ENCODE assay signal across 26 mouse cellular contexts in genomic region chr5:65151767-65152166, GRCm38 (mm10). TPM values are rescaled to one million over a fixed set of nuclear protein-coding genes. Genes with fewer than 3 reads are reported as not detected.
DNase-seq lines count a peak whose midpoint lies in the region; ATAC-seq lines count a peak whose summit lies in the region.
"Had no signal": no experiment of that assay in that cellular context is flagged by ENCODE, and none has a peak within 500 bp of the region (broad histone marks: within the 10 kb centered on the region; RNA-seq: fewer than 3 reads in every experiment).

No protein-coding gene starts in this region.

- H3K4me2 ChIP-seq in forebrain, embryonic 14.5 days (ENCODE audit: low read length), result no peak overlapping the region
- H3K4me2 ChIP-seq in midbrain, embryonic 13.5 days (replicated peaks), result no peak overlapping the region
- no peak overlapping the region for H3K4me2 ChIP-seq in midbrain, embryonic 15.5 days
- H3K4me2 ChIP-seq in intestine, embryonic 16.5 days (ENCODE audit: low read depth, low read length), result no peak overlapping the region
- H3K4me2 ChIP-seq: embryonic facial prominence, embryonic 12.5 days; forebrain, embryonic 12.5 days; forebrain, embryonic 15.5 days had no signal

- peaks cover 67% of the 10 kb centered on the region for H3K36me3 ChIP-seq in forebrain, embryonic 10.5 days (replicated peaks)
- peaks cover 70% of the 10 kb centered on the region for H3K36me3 ChIP-seq in forebrain, embryonic 14.5 days (ENCODE audit: control insufficient read depth, insufficient read depth, low read length)
- H3K36me3 ChIP-seq in heart, embryonic 10.5 days, result peaks cover 20% of the 10 kb centered on the region
- peaks cover 62% of the 10 kb centered on the region for H3K36me3 ChIP-seq in midbrain, embryonic 13.5 days
- H3K36me3 ChIP-seq in midbrain, embryonic 15.5 days (replicated peaks), result peaks cover 12% of the 10 kb centered on the region; the same call in 1 of the 2 replicates
- H3K36me3 ChIP-seq in limb, embryonic 10.5 days, result peaks cover 30% of the 10 kb centered on the region
- H3K36me3 ChIP-seq in intestine, embryonic 16.5 days (ENCODE audit: control insufficient read depth, insufficient read depth, low read length), result 0 out of 2 replicates have a peak, but pooled peaks cover 2% of the 10 kb centered on the region
- H3K36me3 ChIP-seq: G1E had no signal

- WGBS in forebrain, embryonic 10.5 days, result 82% methylated on average over 5 of the region's 5 CpGs
- WGBS in forebrain, embryonic 14.5 days, result 80% methylated on average over 5 of the region's 5 CpGs
- 56% methylated on average over 5 of the region's 5 CpGs for WGBS in heart, embryonic 10.5 days
- WGBS in midbrain, embryonic 13.5 days, result 73% methylated on average over 5 of the region's 5 CpGs
- WGBS in midbrain, embryonic 15.5 days, result 90% methylated on average over 5 of the region's 5 CpGs
- 87% methylated on average over 5 of the region's 5 CpGs for WGBS in limb, embryonic 10.5 days
- 87% methylated on average over 5 of the region's 5 CpGs for WGBS in intestine, embryonic 16.5 days

- ATAC-seq in forebrain, embryonic 14.5 days, result no peak
- ATAC-seq in midbrain, embryonic 13.5 days, result 0 out of 2 replicates have a peak, but pooled peaks have one; percentile 11
- no peak for ATAC-seq in midbrain, embryonic 15.5 days (replicated peaks)
- no peak for ATAC-seq in intestine, embryonic 16.5 days
- ATAC-seq: activated CD4-positive, CD25-positive, alpha-beta regulatory T cell, adult 4 months; CD4-positive, CD25-positive, alpha-beta regulatory T cell, adult 4 months; forebrain, embryonic 15.5 days; Patski had no signal

- H3K4me3 ChIP-seq in forebrain, embryonic 10.5 days, result no peak overlapping the region
- no peak overlapping the region for H3K4me3 ChIP-seq in forebrain, embryonic 14.5 days (ENCODE audit: low read depth, low read length)
- H3K4me3 ChIP-seq in heart, embryonic 10.5 days, result no peak overlapping the region
- H3K4me3 ChIP-seq in midbrain, embryonic 13.5 days (replicated peaks), result no peak overlapping the region
- no peak overlapping the region for H3K4me3 ChIP-seq in midbrain, embryonic 15.5 days
- no peak overlapping the region for H3K4me3 ChIP-seq in limb, embryonic 10.5 days
- H3K4me3 ChIP-seq in intestine, embryonic 16.5 days (ENCODE audit: low read length), result no peak overlapping the region
- H3K4me3 ChIP-seq: embryonic facial prominence, embryonic 10.5 days; embryonic facial prominence, embryonic 12.5 days; forebrain, embryonic 12.5 days; forebrain, embryonic 15.5 days had no signal

- no peak overlapping the region for H3K9ac ChIP-seq in forebrain, embryonic 14.5 days (ENCODE audit: low read length)
- H3K9ac ChIP-seq in midbrain, embryonic 13.5 days (replicated peaks), result no peak overlapping the region
- no peak overlapping the region for H3K9ac ChIP-seq in midbrain, embryonic 15.5 days
- no peak overlapping the region for H3K9ac ChIP-seq in intestine, embryonic 16.5 days (ENCODE audit: low read depth, low read length)
- H3K9ac ChIP-seq: embryonic facial prominence, embryonic 12.5 days; forebrain, embryonic 12.5 days; forebrain, embryonic 15.5 days had no signal

- no peaks in the 10 kb centered on the region for H3K27me3 ChIP-seq in forebrain, embryonic 10.5 days (ENCODE audit: poor library complexity, severe bottlenecking)
- H3K27me3 ChIP-seq in forebrain, embryonic 14.5 days (replicated peaks; ENCODE audit: control insufficient read depth, insufficient read depth, low read length), result no peaks in the 10 kb centered on the region
- no peaks in the 10 kb centered on the region for H3K27me3 ChIP-seq in heart, embryonic 10.5 days (ENCODE audit: insufficient read depth, poor library complexity, severe bottlenecking)
- no peaks in the 10 kb centered on the region for H3K27me3 ChIP-seq in midbrain, embryonic 13.5 days
- H3K27me3 ChIP-seq in midbrain, embryonic 15.5 days (replicated peaks), result no peaks in the 10 kb centered on the region
- no peaks in the 10 kb centered on the region for H3K27me3 ChIP-seq in limb, embryonic 10.5 days (ENCODE audit: low read depth, poor library complexity, severe bottlenecking)
- H3K27me3 ChIP-seq in intestine, embryonic 16.5 days (replicated peaks; ENCODE audit: control insufficient read depth, insufficient read depth, low read length), result no peaks in the 10 kb centered on the region
- H3K27me3 ChIP-seq: CH12.LX; embryonic facial prominence, embryonic 12.5 days; forebrain, embryonic 12.5 days; forebrain, embryonic 15.5 days; Patski had no signal

- peak overlapping the region; percentile 44; the same call in 1 of the 2 replicates for H3K27ac ChIP-seq in forebrain, embryonic 10.5 days
- no peak overlapping the region for H3K27ac ChIP-seq in forebrain, embryonic 14.5 days (ENCODE audit: low read depth, low read length)
- H3K27ac ChIP-seq in heart, embryonic 10.5 days, result no peak overlapping the region
- H3K27ac ChIP-seq in midbrain, embryonic 13.5 days, result no peak overlapping the region
- no peak overlapping the region for H3K27ac ChIP-seq in midbrain, embryonic 15.5 days
- 0 out of 2 replicates have a peak overlapping the region, but pooled peaks have one; percentile 19 for H3K27ac ChIP-seq in limb, embryonic 10.5 days
- no peak overlapping the region for H3K27ac ChIP-seq in intestine, embryonic 16.5 days (ENCODE audit: low read length)
- H3K27ac ChIP-seq: embryonic facial prominence, embryonic 10.5 days; embryonic facial prominence, embryonic 12.5 days; forebrain, embryonic 12.5 days; forebrain, embryonic 15.5 days had no signal

- no peak for DNase-seq in forebrain, embryonic 10.5 days (ENCODE audit: extremely low spot score, low spot score)
- DNase-seq in forebrain, embryonic 14.5 days (ENCODE audit: low spot score), result no peak
- DNase-seq in heart, embryonic 10.5 days (ENCODE audit: low spot score), result peak; percentile 74
- DNase-seq in heart, postnatal 10 days, result no peak
- no peak for DNase-seq in limb, embryonic 10.5 days (ENCODE audit: low spot score)
- DNase-seq: adrenal gland, adult 8-10 months; adrenal gland, postnatal 14 days; adrenal gland, postnatal 36 days; B cell, adult 2 months; cerebellum, adult 11-12 months; cerebellum, adult 2 months; cerebellum, adult 9-10 months; cerebellum, postnatal 10 days; cerebellum, postnatal 25 days had no signal

- intact Hi-C loops in heart, postnatal 10 days (cut with DNase I), result no loop called here

- no peaks in the 10 kb centered on the region for H3K9me3 ChIP-seq in forebrain, embryonic 10.5 days
- H3K9me3 ChIP-seq in forebrain, embryonic 14.5 days (replicated peaks; ENCODE audit: control insufficient read depth, low read length), result 0 out of 2 replicates have a peak, but pooled peaks cover 1% of the 10 kb centered on the region
- no peaks in the 10 kb centered on the region for H3K9me3 ChIP-seq in heart, embryonic 10.5 days
- no peaks in the 10 kb centered on the region for H3K9me3 ChIP-seq in midbrain, embryonic 13.5 days
- H3K9me3 ChIP-seq in midbrain, embryonic 15.5 days, result no peaks in the 10 kb centered on the region
- no peaks in the 10 kb centered on the region for H3K9me3 ChIP-seq in limb, embryonic 10.5 days (replicated peaks)
- no peaks in the 10 kb centered on the region for H3K9me3 ChIP-seq in intestine, embryonic 16.5 days (ENCODE audit: control insufficient read depth, low read length)
- H3K9me3 ChIP-seq: embryonic facial prominence, embryonic 10.5 days; forebrain, embryonic 12.5 days; forebrain, embryonic 15.5 days; G1E had no signal

- no peaks in the 10 kb centered on the region for H3K4me1 ChIP-seq in forebrain, embryonic 10.5 days
- no peaks in the 10 kb centered on the region for H3K4me1 ChIP-seq in forebrain, embryonic 14.5 days (ENCODE audit: control insufficient read depth, insufficient read depth, low read length)
- H3K4me1 ChIP-seq in heart, embryonic 10.5 days, result peaks cover 5% of the 10 kb centered on the region
- H3K4me1 ChIP-seq in midbrain, embryonic 13.5 days (replicated peaks), result no peaks in the 10 kb centered on the region
- H3K4me1 ChIP-seq in midbrain, embryonic 15.5 days, result no peaks in the 10 kb centered on the region
- H3K4me1 ChIP-seq in limb, embryonic 10.5 days, result peaks cover 5% of the 10 kb centered on the region; the same call in 1 of the 2 replicates
- no peaks in the 10 kb centered on the region for H3K4me1 ChIP-seq in intestine, embryonic 16.5 days (ENCODE audit: control insufficient read depth, insufficient read depth, low read length)
- H3K4me1 ChIP-seq: embryonic facial prominence, embryonic 10.5 days; embryonic facial prominence, embryonic 12.5 days; forebrain, embryonic 12.5 days; forebrain, embryonic 15.5 days had no signal

RNA-seq across cellular contexts. Expression of gene Klhl5, which starts 44.4 kb away (rescaled TPM):
- polyA plus RNA-seq in forebrain, embryonic 10.5 days (2016; fragmentation: Nextera tagmentation; extraction: Ambion mirVana), result 21.5 and 21.8 TPM in 2 replicates
- polyA plus RNA-seq in forebrain, embryonic 14.5 days (2014; fragmentation: Nextera tagmentation; extraction: Ambion mirVana), result 42.3 and 47.0 TPM in 2 replicates
- polyA plus RNA-seq in heart, embryonic 10.5 days (2016; fragmentation: Nextera tagmentation; extraction: Ambion mirVana), result 12.9 and 13.0 TPM in 2 replicates
- total RNA-seq in heart, postnatal 10 days (2021), result 10 to 100 TPM; 20.8 to 21.1 TPM
- polyA plus RNA-seq in midbrain, embryonic 13.5 days (2015; fragmentation: Nextera tagmentation; extraction: Ambion mirVana), result 42.3 and 46.7 TPM in 2 replicates
- 51.9 and 53.0 TPM in 2 replicates for polyA plus RNA-seq in midbrain, embryonic 15.5 days (2015; fragmentation: Nextera tagmentation; extraction: Ambion mirVana)
- polyA plus RNA-seq in limb, embryonic 10.5 days (2016; fragmentation: Nextera tagmentation; extraction: Ambion mirVana), result 12.7 and 13.0 TPM in 2 replicates
- polyA plus RNA-seq in intestine, embryonic 16.5 days (2015; fragmentation: Nextera tagmentation; extraction: Ambion mirVana), result 4.0 and 8.3 TPM in 2 replicates

RNA-seq across cellular contexts. Expression of gene Wdr19, which starts 47.7 kb away (rescaled TPM):
- 12.8 and 13.7 TPM in 2 replicates for polyA plus RNA-seq in forebrain, embryonic 10.5 days (2016; fragmentation: Nextera tagmentation; extraction: Ambion mirVana)
- polyA plus RNA-seq in forebrain, embryonic 14.5 days (2014; fragmentation: Nextera tagmentation; extraction: Ambion mirVana), result 10.3 and 10.4 TPM in 2 replicates
- polyA plus RNA-seq in heart, embryonic 10.5 days (2016; fragmentation: Nextera tagmentation; extraction: Ambion mirVana), result 7.3 and 8.4 TPM in 2 replicates
- 1 to 10 TPM; 2.6 to 3.0 TPM for total RNA-seq in heart, postnatal 10 days (2021)
- polyA plus RNA-seq in midbrain, embryonic 13.5 days (2015; fragmentation: Nextera tagmentation; extraction: Ambion mirVana), result 13.4 and 13.8 TPM in 2 replicates
- 12.7 and 15.2 TPM in 2 replicates for polyA plus RNA-seq in midbrain, embryonic 15.5 days (2015; fragmentation: Nextera tagmentation; extraction: Ambion mirVana)
- 7.3 and 11.0 TPM in 2 replicates for polyA plus RNA-seq in limb, embryonic 10.5 days (2016; fragmentation: Nextera tagmentation; extraction: Ambion mirVana)
- 4.3 and 4.5 TPM in 2 replicates for polyA plus RNA-seq in intestine, embryonic 16.5 days (2015; fragmentation: Nextera tagmentation; extraction: Ambion mirVana)

RNA-seq across cellular contexts. Expression of gene Tmem156, which starts 59.8 kb away (rescaled TPM):
- not detected in 2 replicates for polyA plus RNA-seq in forebrain, embryonic 10.5 days (2016; fragmentation: Nextera tagmentation; extraction: Ambion mirVana)
- 0.10 and 0.22 TPM in 2 replicates for polyA plus RNA-seq in forebrain, embryonic 14.5 days (2014; fragmentation: Nextera tagmentation; extraction: Ambion mirVana)
- 0.12 and 0.13 TPM in 2 replicates for polyA plus RNA-seq in heart, embryonic 10.5 days (2016; fragmentation: Nextera tagmentation; extraction: Ambion mirVana)
- under 1 TPM in 1 of 2 experiments, not detected in 1; 0.29 TPM for total RNA-seq in heart, postnatal 10 days (2021)
- polyA plus RNA-seq in midbrain, embryonic 13.5 days (2015; fragmentation: Nextera tagmentation; extraction: Ambion mirVana), result not detected in 2 replicates
- 0.11 and 0.22 TPM in 2 replicates for polyA plus RNA-seq in midbrain, embryonic 15.5 days (2015; fragmentation: Nextera tagmentation; extraction: Ambion mirVana)
- polyA plus RNA-seq in limb, embryonic 10.5 days (2016; fragmentation: Nextera tagmentation; extraction: Ambion mirVana), result 0.23 TPM in 1 of 2 replicates, not detected in the other
- polyA plus RNA-seq in intestine, embryonic 16.5 days (2015; fragmentation: Nextera tagmentation; extraction: Ambion mirVana), result 1.5 and 2.1 TPM in 2 replicates
- total RNA-seq: adrenal gland, postnatal 36 days had no signal
- polyA plus RNA-seq: embryonic facial prominence, embryonic 12.5 days; forebrain, embryonic 12.5 days; G1E; Patski had no signal

Comparison
In these comparisons a context has a peak if more than half of its experiments do, and no peak if none do; other contexts are left out.
1. H3K27ac ChIP-seq: peak in forebrain, embryonic 10.5 days (single experiment) and limb, embryonic 10.5 days (single experiment); none in forebrain, embryonic 14.5 days (single experiment), heart, embryonic 10.5 days (single experiment), midbrain, embryonic 13.5 days (single experiment), midbrain, embryonic 15.5 days (single experiment) and intestine, embryonic 16.5 days (single experiment).